Mouse (Mus musculus): ENCODE measurements at regions not wholly inside any gene's neighbourhood (a gene's known extent, or its start where the extent isn't known, plus 50 kb on each side); places are given as distances from the start of the nearest gene placed in this dataset.
A peak's percentile ranks its signal among the peaks of the same experiment; 100 is the strongest.

DNA sequence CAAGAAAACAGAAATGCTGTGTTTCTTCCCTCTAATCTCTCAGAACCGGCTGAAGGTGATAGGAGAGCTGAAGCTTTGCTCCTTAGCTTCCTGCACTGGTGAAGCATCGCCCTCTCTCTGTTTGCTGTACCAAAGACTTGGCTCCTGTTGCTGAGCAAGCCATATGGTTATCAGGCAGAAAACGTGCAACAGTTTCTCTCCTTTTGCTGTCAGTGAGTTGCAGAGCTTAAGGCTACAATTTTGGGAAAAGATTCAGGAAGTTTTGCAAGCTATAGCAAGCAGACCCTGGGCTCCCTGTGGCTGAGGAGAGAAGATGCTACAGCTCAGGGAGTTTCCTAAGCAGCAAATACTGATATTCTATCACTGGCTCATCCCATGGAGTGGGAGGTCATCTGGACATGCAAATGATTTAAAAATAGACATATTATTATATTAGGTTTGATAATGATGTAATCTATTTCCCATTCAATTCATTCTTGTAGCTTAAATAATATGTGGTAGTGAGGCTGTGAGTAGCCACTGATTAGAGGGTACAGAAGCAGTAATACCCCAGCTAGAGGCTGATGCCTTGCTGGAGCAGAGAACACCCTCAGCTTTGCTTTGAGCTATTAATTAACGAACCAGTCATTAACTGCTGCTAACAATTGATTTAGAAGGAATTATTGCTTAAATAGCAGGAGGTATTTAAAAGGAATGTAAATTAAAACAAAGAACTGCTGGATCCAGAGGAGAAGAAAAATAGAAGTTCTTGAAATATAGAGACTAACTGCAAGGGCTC is 240.1 kb upstream of the Emcn start:
- DNase-seq (ENCODE audit: low spot score), result no peak

DNA sequence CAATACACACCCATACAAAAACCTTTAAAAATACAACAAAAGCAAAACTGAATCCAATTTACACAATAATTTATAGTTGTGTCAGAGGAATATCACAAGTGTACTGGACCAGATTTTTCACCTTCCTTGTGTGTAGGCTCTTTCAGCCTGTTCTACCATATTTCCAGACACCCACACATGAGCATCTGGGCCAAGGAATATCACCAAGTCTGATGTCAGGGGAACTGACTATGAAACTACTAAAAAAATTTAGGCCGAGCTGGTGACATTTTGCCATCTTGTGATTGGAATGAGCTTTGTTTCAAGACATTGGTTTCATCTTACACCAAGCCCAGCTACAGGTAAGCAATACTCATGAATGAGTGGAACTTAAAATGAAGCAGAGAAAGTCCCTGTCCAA is 234.9 kb upstream of the Emcn start:
- no peak for DNase-seq (ENCODE audit: low spot score)

DNA sequence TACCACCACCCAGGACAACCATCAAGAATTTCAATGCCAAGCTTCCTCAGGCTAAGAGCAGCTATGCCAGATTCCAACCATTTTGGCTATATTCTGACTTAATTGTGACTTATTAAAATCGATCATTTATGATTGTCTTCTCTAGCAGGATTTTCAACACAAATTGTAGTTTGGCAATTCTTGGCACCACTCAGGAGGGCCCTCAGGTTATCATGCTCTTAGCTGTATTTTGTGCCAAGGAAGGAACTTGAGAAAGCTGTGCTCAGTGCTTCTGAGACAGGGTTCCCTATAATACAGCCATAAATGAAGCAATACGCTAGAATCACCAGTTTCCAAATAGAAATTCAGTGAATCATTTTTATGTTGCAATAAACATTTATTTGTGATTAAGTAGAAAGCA is 232.7 kb upstream of the Emcn start:
- DNase-seq (ENCODE audit: low spot score), result no peak

DNA sequence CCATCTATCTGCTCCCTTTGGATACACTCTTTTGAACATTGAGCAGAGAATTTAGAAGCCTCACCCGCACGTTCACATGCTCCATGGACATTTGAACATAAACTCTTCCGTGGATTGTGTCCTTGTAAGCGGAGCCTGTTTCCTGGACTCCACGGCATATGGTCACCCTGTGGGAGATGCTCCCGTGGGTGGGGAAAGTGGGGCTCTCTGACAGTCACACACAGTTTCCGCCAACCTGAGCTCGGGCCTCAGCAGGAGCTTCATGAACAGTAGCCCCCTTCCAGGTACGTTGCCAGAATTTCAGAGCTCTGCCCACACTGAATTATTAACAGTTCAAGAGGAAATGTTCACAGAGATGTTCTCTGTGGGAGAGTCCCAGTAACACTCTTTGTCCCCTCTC is 231.1 kb upstream of the Emcn start:
- no peak for DNase-seq (ENCODE audit: low spot score)

DNA sequence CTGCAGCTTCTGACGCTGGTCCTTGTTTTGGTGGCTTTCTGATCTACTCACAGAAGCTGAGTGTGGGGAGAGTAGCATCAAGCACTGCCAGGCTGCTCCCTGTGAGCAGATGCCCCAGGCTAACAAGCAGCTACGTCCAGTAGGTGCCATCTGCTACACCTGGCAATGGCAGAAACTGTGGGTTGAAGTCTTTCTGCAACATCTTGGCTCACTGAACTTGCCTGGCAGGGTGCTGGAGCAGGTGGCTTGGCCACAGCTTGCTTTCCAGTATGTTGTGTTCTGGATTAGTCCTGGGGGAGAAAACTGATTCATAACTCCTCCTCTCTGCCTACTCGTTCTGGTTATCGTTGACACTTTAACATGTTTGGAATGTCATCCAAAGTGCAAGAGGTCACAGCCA is 230.4 kb upstream of the Emcn start:
- no peak for DNase-seq (ENCODE audit: low spot score)

DNA sequence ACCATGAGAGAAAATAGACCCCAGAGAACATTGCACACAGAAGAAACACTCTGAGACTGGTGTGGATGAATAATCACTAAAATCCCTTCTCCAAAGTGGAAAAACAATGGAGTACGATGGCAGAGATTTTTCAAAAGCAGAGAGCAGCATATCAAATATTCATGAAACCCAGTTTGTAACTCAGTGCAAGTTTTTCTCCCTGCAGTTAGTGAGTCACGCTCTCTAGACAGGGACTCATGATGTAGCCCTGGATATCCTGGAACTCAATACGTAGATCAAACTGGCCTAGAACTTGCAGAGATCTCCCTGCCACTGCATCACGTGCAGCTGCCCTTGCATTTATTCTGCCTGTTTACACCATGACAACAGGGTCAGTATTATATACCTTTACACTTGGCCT is 210.9 kb upstream of the Emcn start:
- no peak for DNase-seq (ENCODE audit: low spot score)

DNA sequence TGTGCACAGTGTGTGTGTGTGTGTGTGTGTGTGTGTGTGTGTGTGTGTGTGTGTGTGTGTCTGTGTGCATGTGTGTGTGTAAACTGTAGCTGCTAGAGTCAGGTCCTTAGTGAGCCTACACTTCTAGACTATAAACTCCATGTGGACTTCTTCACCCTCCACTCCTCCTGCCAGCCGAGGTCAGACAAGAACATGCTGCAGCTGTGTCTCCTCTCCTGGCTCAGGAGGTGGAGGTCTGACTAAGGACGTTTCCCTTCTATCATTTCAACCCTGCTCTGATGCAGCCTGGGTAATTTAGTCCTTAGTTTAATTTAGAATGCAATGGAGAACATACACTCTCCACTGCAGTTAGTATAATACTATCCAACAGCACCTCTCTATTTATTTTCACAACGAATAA is 198.8 kb upstream of the Emcn start:
- DNase-seq (ENCODE audit: low spot score), result no peak

DNA sequence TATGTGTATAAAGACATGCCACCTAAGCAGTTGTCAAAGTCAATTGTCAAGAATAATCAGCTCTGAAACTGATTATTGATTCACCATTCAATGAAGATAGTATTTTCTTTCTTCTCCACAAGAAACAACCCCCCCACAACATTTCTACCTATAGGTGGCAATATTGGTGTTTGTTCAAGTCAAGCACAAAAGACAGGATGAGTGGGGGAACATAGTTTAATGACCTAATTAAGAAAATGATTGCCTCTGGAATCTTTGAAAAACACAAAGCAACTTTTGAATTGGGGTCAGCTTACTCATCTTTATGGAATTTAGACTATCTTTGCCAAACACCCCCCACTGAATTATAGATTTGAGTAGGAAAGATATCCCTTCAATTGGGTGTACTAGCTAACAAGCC is 194.8 kb upstream of the Emcn start:
- DNase-seq (ENCODE audit: low spot score), result no peak

DNA sequence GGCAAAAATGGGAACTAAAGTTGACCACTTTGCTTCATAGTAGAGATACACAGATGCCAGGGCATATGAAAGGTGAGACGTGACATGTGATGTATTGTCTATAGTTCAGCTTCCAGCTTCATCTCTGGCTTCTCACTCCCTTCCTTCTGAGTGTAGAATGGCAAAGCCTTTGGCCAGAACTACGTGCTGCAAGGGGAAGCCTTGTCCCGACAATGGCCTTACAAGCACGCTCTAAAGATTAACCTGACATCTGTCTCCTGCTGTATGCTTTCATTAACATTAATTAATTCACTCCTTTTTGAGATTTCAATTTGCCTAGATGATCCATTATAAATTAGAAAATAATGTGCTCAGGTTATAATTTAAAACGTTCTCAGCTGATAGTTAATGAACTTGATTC is 193.5 kb upstream of the Emcn start:
- DNase-seq (ENCODE audit: low spot score), result no peak

DNA sequence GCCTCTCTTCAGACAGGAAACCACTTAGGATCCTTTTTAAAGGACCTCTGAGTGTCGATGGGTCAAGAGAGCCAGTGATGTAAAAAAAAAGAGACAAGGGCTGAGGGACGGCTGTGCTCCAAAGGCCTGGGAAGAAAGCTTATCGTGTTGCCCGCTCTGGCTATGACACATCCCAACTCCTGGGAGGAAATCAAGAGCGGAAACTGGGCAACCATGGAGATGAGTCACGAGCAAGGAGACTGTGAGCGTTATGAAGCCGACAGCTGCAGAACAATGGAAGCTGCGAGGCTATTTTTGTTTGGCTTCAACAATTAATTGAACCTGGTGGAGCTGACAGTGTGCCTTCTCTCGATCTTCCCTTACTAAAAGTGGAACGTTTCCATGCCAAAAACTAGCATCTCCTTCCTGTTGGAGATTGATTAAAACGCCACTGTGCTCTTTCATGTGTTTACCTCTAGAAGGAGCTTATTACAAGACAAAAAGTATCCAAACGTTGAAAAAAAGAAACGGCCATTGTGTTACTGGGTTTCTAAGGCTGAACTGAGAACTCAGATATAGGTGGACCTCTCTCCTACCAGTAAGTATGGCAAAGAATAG is 190.4 kb upstream of the Emcn start:
- peak; percentile 35 for DNase-seq (ENCODE audit: low spot score)

DNA sequence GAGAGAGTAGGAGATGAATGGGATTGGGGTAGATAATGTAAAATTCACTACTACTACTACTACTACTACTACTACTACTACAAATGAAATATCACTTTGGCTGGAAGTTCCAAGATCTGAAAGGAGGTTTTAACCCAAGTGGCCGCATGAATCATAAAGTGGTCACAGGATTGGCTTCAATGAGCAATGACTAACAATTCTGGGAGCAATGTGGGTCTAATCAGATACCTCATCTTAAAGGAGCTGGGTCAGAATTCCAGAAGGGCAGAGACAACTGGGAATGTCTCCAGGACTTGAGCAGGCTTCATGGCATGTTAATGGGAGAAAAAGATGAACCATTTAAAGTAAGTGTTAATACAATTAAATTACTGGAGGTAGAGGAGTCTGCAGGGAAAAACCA is 189.4 kb upstream of the Emcn start:
- no peak for DNase-seq (ENCODE audit: low spot score)

DNA sequence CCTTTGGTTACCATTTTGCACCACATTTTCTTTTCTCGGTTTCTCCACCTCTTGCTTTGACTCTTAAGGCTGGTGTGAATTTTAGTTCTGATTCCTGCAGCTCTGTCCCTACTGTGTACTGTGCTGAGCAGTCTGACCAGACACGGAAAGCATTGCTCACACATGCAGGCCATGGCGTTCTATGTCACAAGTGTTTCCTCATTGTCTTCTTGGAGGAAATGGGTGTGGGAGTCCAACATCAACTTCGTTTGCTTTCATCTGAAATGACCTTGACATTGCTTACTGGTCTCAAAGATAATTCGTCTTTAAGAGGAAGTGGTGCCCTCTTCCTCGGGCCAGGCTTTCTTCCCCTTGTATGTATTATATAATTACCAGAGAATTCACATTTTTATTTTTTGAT is 187.6 kb upstream of the Emcn start:
- no peak for DNase-seq (ENCODE audit: low spot score)

DNA sequence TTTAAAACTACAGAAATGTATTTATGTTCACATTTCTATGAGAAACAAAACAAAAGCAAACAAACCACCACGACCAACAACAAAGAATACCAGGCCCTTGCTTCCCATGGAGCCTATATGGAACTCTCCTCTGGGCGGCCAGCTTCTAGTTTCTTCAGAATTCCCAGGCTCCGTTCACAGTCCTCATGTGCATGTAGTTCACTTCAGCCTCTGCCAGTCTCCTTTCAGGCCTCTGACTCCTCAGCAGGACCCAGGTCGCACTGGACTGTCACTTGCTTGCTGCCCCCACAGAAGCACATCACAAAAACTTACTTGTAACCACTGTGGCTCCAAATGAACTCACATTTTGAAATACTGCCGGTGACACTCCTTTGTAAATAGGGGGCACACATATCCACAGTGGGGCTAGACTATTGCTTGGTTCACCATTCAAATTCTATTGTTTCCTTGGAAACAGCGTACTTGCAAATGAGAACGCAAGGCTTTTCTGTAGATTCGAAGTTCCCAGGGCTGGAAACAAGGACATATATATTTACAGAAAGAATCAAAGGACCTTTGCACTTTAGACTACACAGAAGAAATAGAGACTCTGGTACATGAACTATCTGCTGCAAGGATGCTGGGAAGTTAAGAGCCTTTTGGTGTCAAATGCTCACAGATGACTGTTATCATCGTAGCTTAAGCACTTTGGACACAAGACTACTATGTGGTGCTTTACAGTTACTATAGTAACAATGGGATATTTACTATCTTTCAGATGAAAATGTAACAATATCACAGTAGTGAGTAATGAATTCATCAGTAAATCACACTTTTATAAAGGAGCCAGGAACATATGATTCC is 186.4 kb upstream of the Emcn start:
- no peak for DNase-seq (ENCODE audit: low spot score)

DNA sequence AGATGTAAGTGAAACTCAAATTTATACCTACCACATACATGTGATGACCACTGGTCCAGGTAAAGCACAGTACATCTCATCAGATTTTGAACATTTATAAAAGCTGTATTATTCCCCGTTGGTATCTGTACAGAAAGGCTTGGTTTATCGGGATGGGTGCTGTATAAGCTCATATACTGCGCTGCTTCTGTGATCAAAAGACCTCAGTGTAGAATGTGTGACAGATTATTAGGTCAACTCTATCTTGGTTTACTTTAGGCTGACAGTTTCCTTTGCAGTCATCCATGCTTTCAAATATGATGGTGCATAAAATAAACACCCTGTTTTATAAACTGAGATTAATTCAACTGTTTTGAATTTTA is 185.8 kb upstream of the Emcn start:
- no peak for DNase-seq (ENCODE audit: low spot score)

DNA sequence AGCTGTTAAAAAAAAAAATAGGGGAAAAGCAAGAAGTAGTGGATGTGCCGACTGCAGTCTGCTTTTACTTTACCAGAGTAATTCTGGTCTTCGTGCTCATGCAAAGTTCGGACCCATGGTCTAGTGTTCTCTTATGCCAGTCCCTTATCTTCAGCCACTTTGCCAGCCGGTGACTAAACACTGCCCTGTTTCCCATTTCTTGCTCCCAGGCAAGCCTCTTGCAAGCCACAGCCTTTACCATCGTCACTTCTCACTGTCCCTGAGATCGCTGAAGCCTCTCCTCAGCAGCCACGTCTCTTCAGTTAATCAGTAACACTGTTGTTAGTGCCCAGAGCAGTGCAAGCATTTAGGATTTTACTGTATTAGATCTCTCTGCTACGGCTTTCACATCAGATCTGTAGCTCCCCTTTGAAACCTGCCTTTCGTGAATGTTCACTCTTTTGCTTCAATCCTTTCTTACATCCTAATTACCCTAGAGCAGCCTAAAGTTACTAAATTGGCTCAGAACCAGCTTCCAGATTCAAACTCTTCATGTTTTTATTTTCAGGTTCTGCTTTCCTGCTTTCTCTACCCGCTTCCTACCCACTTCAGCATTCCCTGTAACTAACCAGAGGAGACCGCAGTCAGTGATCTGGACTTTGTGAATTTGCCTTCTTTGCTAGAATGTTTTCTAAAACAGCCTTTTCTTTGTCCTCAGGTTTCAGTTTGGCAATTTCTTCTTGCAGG is 184.5 kb upstream of the Emcn start:
- no peak for DNase-seq (ENCODE audit: low spot score)

DNA sequence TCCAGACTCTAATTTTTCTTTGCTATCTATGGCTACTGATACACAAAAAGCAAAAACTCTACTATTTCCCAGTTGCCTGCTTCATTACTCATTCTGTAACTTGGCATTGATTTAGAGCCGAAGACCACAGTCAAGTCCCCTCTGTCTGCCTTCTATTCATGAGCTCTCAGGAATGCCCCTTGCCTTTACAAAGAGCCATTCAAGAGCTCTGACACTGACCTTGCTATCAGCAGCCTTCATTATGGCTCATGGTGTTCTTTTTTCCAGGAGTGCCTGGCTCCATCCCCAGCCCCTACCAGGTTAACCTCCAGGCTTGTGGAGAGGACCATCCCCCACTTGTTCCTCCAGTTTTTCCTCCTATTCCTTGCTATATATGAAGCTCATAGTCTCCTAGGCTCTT is 151.8 kb upstream of the Emcn start:
- DNase-seq (ENCODE audit: low spot score), result peak; percentile 7

DNA sequence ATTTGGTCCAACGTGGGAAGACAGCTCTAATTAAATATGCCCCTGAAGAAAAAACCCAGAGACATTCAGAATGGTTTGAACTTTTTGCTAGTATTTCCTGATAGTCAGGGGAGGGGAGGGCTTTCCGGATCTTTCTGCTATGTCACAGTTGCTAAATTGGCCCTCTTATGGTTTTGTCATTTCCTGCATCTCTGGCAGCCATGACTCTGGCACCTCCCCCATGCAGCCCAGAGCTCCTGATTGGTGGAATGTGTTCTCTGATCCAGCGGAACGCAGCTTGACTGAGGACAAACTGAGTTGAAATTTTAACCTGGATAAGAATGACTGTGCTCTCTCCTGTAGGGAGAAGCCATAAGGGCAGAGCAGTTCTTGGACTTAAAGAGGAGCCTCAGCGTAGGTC is 150.4 kb upstream of the Emcn start:
- DNase-seq (ENCODE audit: low spot score), result no peak

DNA sequence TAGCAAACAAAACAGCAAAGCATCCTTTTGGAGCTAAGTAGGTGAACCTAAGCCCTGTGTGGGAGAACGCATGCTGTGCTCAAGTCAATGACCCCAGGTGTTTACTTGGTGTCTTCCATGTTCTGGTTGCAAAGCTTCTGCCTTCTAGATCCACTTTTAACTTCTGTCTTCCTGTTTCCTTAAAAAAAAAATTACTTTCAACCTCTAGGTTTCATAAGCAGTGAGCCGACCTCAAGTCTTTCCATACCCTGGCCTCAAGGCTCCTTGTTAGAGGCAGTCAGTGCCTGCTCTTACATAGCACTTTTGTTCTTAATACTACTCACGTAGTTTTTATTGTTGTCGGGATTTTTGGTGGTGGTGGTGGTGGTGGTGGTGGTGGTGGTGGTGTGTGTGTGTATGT is 149.9 kb upstream of the Emcn start:
- no peak for DNase-seq (ENCODE audit: low spot score)

DNA sequence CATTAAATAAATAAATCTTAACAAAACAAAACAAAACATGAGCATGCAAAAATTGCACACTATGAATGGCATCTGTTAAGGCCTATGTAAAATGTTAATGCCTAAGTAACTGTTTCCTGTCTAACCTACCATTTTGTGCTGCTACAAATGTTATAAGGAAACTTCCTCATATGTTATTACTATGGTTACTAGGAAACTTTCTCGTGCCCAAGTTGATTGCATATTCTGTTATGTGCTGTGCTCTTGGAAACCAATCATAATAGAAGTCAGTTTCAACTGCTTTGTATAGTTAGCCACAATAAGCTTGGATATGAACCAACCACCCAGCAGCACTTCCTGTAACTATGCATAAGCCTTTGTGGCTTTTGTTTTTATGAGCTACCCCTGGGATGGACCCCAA is 147.0 kb upstream of the Emcn start:
- DNase-seq (ENCODE audit: low spot score), result no peak

DNA sequence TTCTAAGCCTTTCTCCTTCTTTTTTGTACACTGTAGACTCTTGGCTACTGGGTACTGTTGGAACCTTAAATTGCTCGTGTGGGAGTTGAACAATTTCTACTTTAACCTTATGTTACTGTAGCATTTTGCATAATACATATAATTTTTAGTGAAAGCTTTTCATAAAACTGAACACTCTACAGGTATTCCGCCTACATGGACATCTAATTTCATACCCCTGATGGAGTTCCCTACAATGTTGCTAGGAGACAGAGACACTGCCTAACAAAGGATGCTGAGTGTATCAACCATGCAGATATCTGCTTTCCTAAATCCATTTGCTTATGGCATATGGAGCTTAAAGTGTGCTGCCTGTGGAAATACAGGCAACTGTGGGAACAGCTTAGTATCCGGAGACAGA is 129.2 kb upstream of the Emcn start:
- DNase-seq (ENCODE audit: low spot score), result no peak

DNA sequence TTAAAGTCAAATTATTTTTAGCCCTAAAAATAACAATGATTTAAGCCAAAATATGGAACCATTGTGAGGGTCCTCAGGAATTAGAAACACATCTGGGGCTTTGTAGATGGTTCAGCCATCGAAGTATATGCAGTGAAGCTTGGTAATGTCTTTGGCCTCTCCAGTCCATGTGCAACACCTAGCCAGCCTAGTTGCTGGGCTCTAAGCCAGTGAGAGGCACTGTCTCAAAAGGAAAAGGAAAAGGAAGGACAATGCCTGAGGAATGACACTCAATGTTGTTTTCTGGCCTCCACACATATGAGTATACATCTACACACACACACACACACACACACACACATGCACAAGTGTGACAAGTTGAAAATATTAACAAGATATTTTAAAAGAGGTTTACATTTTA is 124.8 kb upstream of the Emcn start:
- no peak for DNase-seq (ENCODE audit: low spot score)

DNA sequence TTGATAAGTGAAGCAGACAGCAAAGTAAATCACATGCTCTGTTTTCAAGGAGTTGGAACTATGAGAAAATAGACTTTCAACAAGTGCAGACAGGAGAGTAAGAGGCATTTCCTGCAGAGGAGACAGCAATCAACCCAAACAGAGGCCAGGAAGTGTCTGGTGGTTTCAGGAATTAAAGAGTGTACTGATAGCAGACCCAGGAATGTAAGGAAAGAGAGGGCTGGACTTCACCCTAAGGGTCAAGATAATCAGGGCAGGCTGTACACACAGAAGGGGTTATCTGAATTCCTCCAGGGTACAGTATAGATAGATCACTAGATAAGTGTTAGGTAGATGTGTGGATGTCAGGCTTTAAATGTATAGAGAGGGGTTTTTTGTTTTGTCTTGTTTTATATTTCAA is 123.6 kb upstream of the Emcn start:
- DNase-seq (ENCODE audit: low spot score), result peak; percentile 28

DNA sequence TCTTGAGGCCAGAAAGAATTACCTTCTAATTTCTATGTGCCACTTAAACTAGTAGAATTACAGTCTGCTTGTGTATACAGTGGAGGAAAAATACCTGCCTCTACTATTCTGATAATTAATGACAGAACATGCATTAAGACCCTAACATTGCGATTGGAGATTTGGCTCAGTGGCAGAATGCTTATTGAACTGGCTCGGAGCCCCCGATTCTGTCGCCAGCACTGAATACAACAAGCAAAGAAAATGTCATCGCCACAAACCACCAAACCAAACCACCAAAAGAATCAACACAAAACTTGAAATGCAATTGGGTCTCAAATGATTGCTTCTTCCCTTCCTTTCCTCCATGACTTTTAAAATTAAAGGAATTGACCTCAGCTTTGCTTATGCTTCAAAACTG is 122.9 kb upstream of the Emcn start:
- DNase-seq (ENCODE audit: low spot score), result no peak
